Mouse (Mus musculus): Measurements from ENCODE around the gene Smtnl2.
"Not testable (repeated sequence)": the region's sequence is repeated elsewhere in the genome, so short reads cannot be mapped to it uniquely, and the experiment has no call there.

The Smtnl2 gene

GRCm38 (mm10) chr11:72411093-72411921, at the start of gene Smtnl2:
Gene Smtnl2 (minus strand): TSS chr11:72411713.
- DNase-seq (ENCODE audit: low spot score), result peak; percentile 7

- DNase-seq (ENCODE audit: low spot score), result no peak
Observed at GRCm38 (mm10) chr11:72458502-72458901, 47.0 kb upstream of the Smtnl2 start.

- no peak for DNase-seq (ENCODE audit: low spot score)
Observed at GRCm38 (mm10) chr11:72457995-72458496, 46.5 kb upstream of the Smtnl2 start.

- no peak for DNase-seq (ENCODE audit: low spot score)
Observed at GRCm38 (mm10) chr11:72455694-72456093, 44.2 kb upstream of the Smtnl2 start.

GRCm38 (mm10) chr11:72453105-72453953, 41.8 kb upstream of the Smtnl2 start:
- DNase-seq (ENCODE audit: low spot score), result no peak

GRCm38 (mm10) chr11:72452140-72452665, 40.7 kb upstream of the Smtnl2 start:
- DNase-seq (ENCODE audit: low spot score), result no peak

- no peak for DNase-seq (ENCODE audit: low spot score)
Observed at GRCm38 (mm10) chr11:72447475-72447874, 36.0 kb upstream of the Smtnl2 start.

- DNase-seq (ENCODE audit: low spot score), result peak; percentile 40
Observed at GRCm38 (mm10) chr11:72446311-72447105, 35.0 kb upstream of the Smtnl2 start.

- DNase-seq (ENCODE audit: low spot score), result peak; percentile 94
Observed at GRCm38 (mm10) chr11:72440965-72441664, 29.6 kb upstream of the Smtnl2 start, which contains the start of gene Mybbp1a. Gene Mybbp1a (plus strand): TSS chr11:72441355.

GRCm38 (mm10) chr11:72440597-72440964, 29.1 kb upstream of the Smtnl2 start:
- DNase-seq (ENCODE audit: low spot score), result not testable (repeated sequence)

GRCm38 (mm10) chr11:72438411-72438810, 26.9 kb upstream of the Smtnl2 start:
- no peak for DNase-seq (ENCODE audit: low spot score)

- DNase-seq (ENCODE audit: low spot score), result no peak
Observed at GRCm38 (mm10) chr11:72436756-72437650, 25.5 kb upstream of the Smtnl2 start.

- DNase-seq (ENCODE audit: low spot score), result no peak
Observed at GRCm38 (mm10) chr11:72436271-72436670, 24.8 kb upstream of the Smtnl2 start.

GRCm38 (mm10) chr11:72435694-72436045, 24.2 kb upstream of the Smtnl2 start:
- DNase-seq (ENCODE audit: low spot score), result no peak

- no peak for DNase-seq (ENCODE audit: low spot score)
Observed at GRCm38 (mm10) chr11:72434963-72435693, 23.6 kb upstream of the Smtnl2 start, which contains the start of gene Ggt6. Gene Ggt6 (plus strand): TSS chr11:72435526.

GRCm38 (mm10) chr11:72430311-72431068, 19.0 kb upstream of the Smtnl2 start:
- not testable (repeated sequence) for DNase-seq (ENCODE audit: low spot score)

GRCm38 (mm10) chr11:72429288-72429690, 17.8 kb upstream of the Smtnl2 start:
- DNase-seq (ENCODE audit: low spot score), result peak; percentile 58

- peak; percentile 60 for DNase-seq (ENCODE audit: low spot score)
Observed at GRCm38 (mm10) chr11:72428694-72429093, 17.2 kb upstream of the Smtnl2 start.

Measured in spleen, adult 12 weeks (tissue).